Mouse (Mus musculus) stomach, postnatal 0 days (tissue): Measurements from ENCODE around the gene Psmd11. TPM values are rescaled to one million over a fixed set of nuclear protein-coding genes. Genes with fewer than 3 reads are reported as not detected.
A peak's percentile ranks its signal among the peaks of the same experiment; 100 is the strongest.
"Not testable (repeated sequence)": the region's sequence is repeated elsewhere in the genome, so short reads cannot be mapped to it uniquely, and the experiment has no call there.

Source experiments
- ATAC-seq: fragments of 200-750 bp; cut with Nextera tagmentation; 2 replicates; pipeline ENCODE4 v1.8.0; 2017; ENCODE audit not compliant: low FRiP score, low TSS enrichment
- DNase-seq: peaks from one replicate; pipeline ENCODE4 v3.0.0-alpha.2; 2016; ENCODE audit warnings: low spot score
- H3K27ac ChIP-seq: fragments of 300-500 bp; sonication (generic); replicated peaks from 2 replicates; pipeline ENCODE4 v1.5.1; 2014; ENCODE audit warnings: mild to moderate bottlenecking, control low read depth
- H3K27me3 ChIP-seq: fragments of 300-500 bp; sonication (generic); 2 replicates; pipeline ENCODE4 v1.6.1; 2014; ENCODE audit warnings: low read length; ENCODE audit not compliant: control insufficient read depth, insufficient read depth
- H3K36me3 ChIP-seq: fragments of 300-500 bp; sonication (generic); 2 replicates; pipeline ENCODE4 v1.6.1; 2014; ENCODE audit warnings: low read length, mixed read lengths; ENCODE audit not compliant: control insufficient read depth, insufficient read depth
- H3K4me1 ChIP-seq: fragments of 300-500 bp; sonication (generic); replicated peaks from 2 replicates; pipeline ENCODE4 v1.6.1; 2014; ENCODE audit warnings: antibody characterized with exemption; ENCODE audit not compliant: control insufficient read depth, insufficient read depth
- H3K4me2 ChIP-seq: fragments of 300-500 bp; sonication (generic); replicated peaks from 2 replicates; pipeline ENCODE4 v1.6.1; 2014; ENCODE audit warnings: low read depth, mild to moderate bottlenecking, control low read depth, moderate library complexity
- H3K4me3 ChIP-seq: fragments of 300-500 bp; sonication (generic); 2 replicates; pipeline ENCODE4 v1.5.1; 2014; ENCODE audit warnings: low read depth, low read length, control low read depth
- H3K9ac ChIP-seq: fragments of 300-500 bp; sonication (generic); 2 replicates; pipeline ENCODE4 v1.6.1; 2014; ENCODE audit warnings: mild to moderate bottlenecking, low read length, control low read depth, mixed read lengths
- H3K9me3 ChIP-seq: fragments of 300-500 bp; sonication (generic); 2 replicates; pipeline ENCODE4 v1.6.1; 2016; ENCODE audit warnings: low read length; ENCODE audit not compliant: control insufficient read depth
- CTCF ChIP-seq: IDR thresholded peaks from 2 replicates; pipeline ENCODE4 v1.5.1; 2016; ENCODE audit warnings: antibody characterized with exemption, low read depth, mild to moderate bottlenecking, moderate library complexity
- EP300 ChIP-seq: optimal IDR thresholded peaks from 2 replicates; pipeline ENCODE3; 2016; ENCODE audit warnings: antibody characterized with exemption
- WGBS: fragments of 180-500 bp; shearing (Covaris S2); extraction: QIAGEN DNeasy Blood & Tissue Kit; methylation state at CpG from one replicate; pipeline ENCODE4 v1.1.7; 2014; 5-methylcytosine and 5-hydroxymethylcytosine counted together
- polyA plus RNA-seq: library from polyadenylated mRNA; unstranded; fragments of >200 nt; fragmentation: Nextera tagmentation; extraction: Ambion mirVana; gene quantifications from 2 replicates; pipeline ENCODE4 v1.2.1, GENCODE M21; 2015

Psmd11 gene
- polyA plus RNA-seq, 1 experiment from 2014 or later: 189 TPM

- Histone ChIP-seq H3K4me1 (no peaks in the 10 kb centered on the region), H3K9me3 (no peaks in the 10 kb centered on the region), H3K36me3 (no peaks in the 10 kb centered on the region), H3K4me2 (no peak overlapping the region), H3K27me3 (no peaks in the 10 kb centered on the region), H3K4me3 (no peak overlapping the region), H3K27ac (no peak overlapping the region), H3K9ac (no peak overlapping the region)
- 79% methylated on average over 7 of the region's 7 CpGs for WGBS
- ATAC-seq (no peak), DNase-seq (no peak)
- no peak for TF ChIP-seq CTCF
- TF ChIP-seq EP300: no peak
These were observed 6.9 kb upstream of the Psmd11 start for GRCm38 (mm10) chr11:80421421-80422047.

GRCm38 (mm10) chr11:80424691-80425090 is 3.7 kb upstream of the Psmd11 start:
- Histone ChIP-seq H3K9ac (no peak overlapping the region), H3K36me3 (no peaks in the 10 kb centered on the region), H3K9me3 (no peaks in the 10 kb centered on the region), H3K27ac (no peak overlapping the region), H3K4me2 (no peak overlapping the region), H3K4me1 (no peaks in the 10 kb centered on the region), H3K27me3 (no peaks in the 10 kb centered on the region), H3K4me3 (no peak overlapping the region)
- TF ChIP-seq EP300: no peak
- no peak for TF ChIP-seq CTCF
- DNase-seq (no peak), ATAC-seq (no peak)
- WGBS: 76% methylated on average over 2 of the region's 2 CpGs

- ATAC-seq: no peak
- Histone ChIP-seq H3K9me3 (no peaks in the 10 kb centered on the region), H3K4me1 (no peaks in the 10 kb centered on the region), H3K27ac (no peak overlapping the region), H3K36me3 (no peaks in the 10 kb centered on the region), H3K4me3 (no peak overlapping the region), H3K4me2 (no peak overlapping the region), H3K9ac (no peak overlapping the region), H3K27me3 (no peaks in the 10 kb centered on the region)
- DNase-seq: no peak
- TF ChIP-seq CTCF (no peak), EP300 (no peak)
- 64% methylated on average over 5 of the region's 5 CpGs for WGBS
These were observed 3.1 kb upstream of the Psmd11 start for GRCm38 (mm10) chr11:80425247-80425778.

- H3K36me3 ChIP-seq, DNase-seq, H3K27me3 ChIP-seq, ATAC-seq, H3K9me3 ChIP-seq, H3K4me1 ChIP-seq, H3K4me2 ChIP-seq, H3K9ac ChIP-seq, H3K4me3 ChIP-seq, H3K27ac ChIP-seq: not testable (repeated sequence)
- 81% methylated on average over 16 of the region's 16 CpGs for WGBS
These were observed 2.2 kb upstream of the Psmd11 start for GRCm38 (mm10) chr11:80426029-80426813.

- no peaks in the 10 kb centered on the region for H3K27me3 ChIP-seq
- H3K9me3 ChIP-seq: no peaks in the 10 kb centered on the region
- H3K4me3 ChIP-seq: peak overlapping the region; percentile 98
- H3K36me3 ChIP-seq: no peaks in the 10 kb centered on the region
- H3K4me1 ChIP-seq: no peaks in the 10 kb centered on the region
- TF ChIP-seq EP300 (no peak), CTCF (no peak)
- peak overlapping the region; percentile 71 for H3K4me2 ChIP-seq
- peak; percentile 72; the same call in 1 of the 2 replicates for ATAC-seq
- DNase-seq: peak; percentile 64
- peak overlapping the region; percentile 97 for H3K9ac ChIP-seq
- peak overlapping the region; percentile 93 for H3K27ac ChIP-seq
- under 1% methylated on average over 34 of the region's 37 CpGs for WGBS
These were observed 627 bp downstream of the Psmd11 start for GRCm38 (mm10) chr11:80429009-80429475.
